Mouse (Mus musculus): ENCODE data around the gene Tpst2. TPM values are rescaled to one million over a fixed set of nuclear protein-coding genes. Genes with fewer than 3 reads are reported as not detected.

Gene Tpst2
- polyA plus RNA-seq, 1 experiment: 37.6 TPM

DNA sequence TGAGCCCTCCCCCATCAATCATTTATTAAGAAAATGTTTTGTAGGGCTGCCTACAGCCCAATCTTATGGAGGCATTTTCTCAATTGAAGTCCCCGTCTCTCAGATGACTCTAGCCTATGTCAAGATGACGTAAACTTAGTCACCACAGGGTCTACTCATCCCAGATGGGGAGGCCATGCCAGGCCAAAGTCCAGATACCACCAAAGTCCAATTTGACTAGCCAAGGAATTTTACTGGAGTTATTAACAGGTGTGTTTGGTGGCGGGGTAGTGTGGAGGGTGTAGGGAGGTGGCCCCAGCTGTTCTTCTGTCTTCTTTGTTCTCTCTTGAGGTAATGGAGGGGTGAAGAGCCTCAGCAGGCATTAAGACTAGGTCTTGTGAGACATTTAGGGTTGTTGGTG is 83.6 kb downstream of the Tpst2 start:
- WGBS: 76% methylated on average over 3 of the region's 3 CpGs
- no peak for TF ChIP-seq POLR2A (IDR thresholded peaks at IDR 0.05; ENCODE audit: low read depth, low read length)
- no peak for TF ChIP-seq CTCF (conservative IDR thresholded peaks at IDR 0.05; ENCODE audit: insufficient read depth, insufficient read length, low read depth, low read length)

DNA sequence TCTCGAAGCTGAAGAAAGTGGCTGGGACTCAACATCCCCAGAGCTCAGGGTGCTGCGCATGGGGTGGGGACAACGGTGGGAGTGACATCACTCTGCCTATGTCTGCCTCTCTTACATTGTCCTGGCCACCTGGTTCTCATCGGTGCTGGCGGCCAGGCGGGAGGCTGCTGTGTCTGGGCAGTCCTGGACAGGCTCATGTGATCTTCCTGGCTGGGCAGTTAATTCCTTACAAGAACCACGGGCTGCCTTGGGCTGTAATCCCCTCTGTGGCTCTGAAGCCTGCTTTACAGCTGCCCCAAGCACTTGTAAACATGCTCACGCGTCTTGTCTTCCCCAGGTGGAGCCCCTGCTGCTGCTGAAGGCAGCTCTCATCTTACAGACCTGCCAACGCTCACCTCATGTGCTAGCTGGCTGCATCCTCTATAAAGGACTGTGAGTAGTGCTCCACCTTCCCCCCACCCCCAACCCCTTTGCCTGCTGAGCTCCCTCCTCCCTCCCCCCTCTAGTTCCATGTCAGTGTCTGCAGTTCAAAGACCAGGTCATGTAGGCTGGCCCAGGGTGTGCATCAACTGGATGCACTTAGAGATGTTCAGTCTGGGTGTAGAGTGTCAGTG is 87.8 kb downstream of the Tpst2 start:
- no peak for TF ChIP-seq CTCF (conservative IDR thresholded peaks at IDR 0.05; ENCODE audit: insufficient read depth, insufficient read length, low read depth, low read length)
- WGBS: 68% methylated on average over 10 of the region's 10 CpGs
- Histone ChIP-seq H3K4me1 (ENCODE audit: control insufficient read depth, insufficient read depth, low read length) (no peaks in the 10 kb centered on the region), H3K4me3 (ENCODE audit: insufficient read depth, low read depth, low read length) (no peak overlapping the region), H3K27ac (ENCODE audit: insufficient read depth, low read depth, low read length) (no peak overlapping the region), H3K36me3 (ENCODE audit: control insufficient read depth, insufficient read depth, low read length) (peaks cover 2% of the 10 kb centered on the region; the same call in 1 of the 2 replicates), H3K27me3 (replicated peaks; ENCODE audit: control insufficient read depth, insufficient read depth, low read length) (no peaks in the 10 kb centered on the region)
- DNase-seq: no peak

More for the DNA sequence above, 83.6 kb downstream of the Tpst2 start:
- H3K4me3 ChIP-seq (ENCODE audit: insufficient read depth, low read depth, low read length): no peak overlapping the region
- no peak overlapping the region for H3K27ac ChIP-seq (ENCODE audit: insufficient read depth, low read depth, low read length)
- H3K36me3 ChIP-seq (ENCODE audit: control insufficient read depth, insufficient read depth, low read length): peaks cover 2% of the 10 kb centered on the region; the same call in 1 of the 2 replicates
- no peaks in the 10 kb centered on the region for H3K4me1 ChIP-seq (ENCODE audit: control insufficient read depth, insufficient read depth, low read length)
- H3K27me3 ChIP-seq (replicated peaks; ENCODE audit: control insufficient read depth, insufficient read depth, low read length): no peaks in the 10 kb centered on the region
- no peak for DNase-seq

Other genes starting within 250 kb of the Tpst2 start
- gene Cryba4, start 24.2 kb upstream of the Tpst2 start, polyA plus RNA-seq (2012; rRNA removed): 0.35 TPM in 1 of 2 replicates, not detected in the other
- gene Crybb1, start 20.9 kb upstream of the Tpst2 start, polyA plus RNA-seq (2012; rRNA removed): 0.14 TPM in 1 of 2 replicates, not detected in the other
- 26.7 and 29.1 TPM in 2 replicates for gene Tfip11, start 49.7 kb downstream of the Tpst2 start, polyA plus RNA-seq (2012; rRNA removed)
- 31.2 and 39.3 TPM in 2 replicates for gene Srrd, start 66.3 kb downstream of the Tpst2 start, polyA plus RNA-seq (2012; rRNA removed)
- gene Hps4, start 66.4 kb downstream of the Tpst2 start, polyA plus RNA-seq (2012; rRNA removed): 43.5 and 54.3 TPM in 2 replicates
- not detected in 2 replicates for gene Gm6583, start 79.3 kb downstream of the Tpst2 start, polyA plus RNA-seq (2012; rRNA removed)
- gene Asphd2, start 118.2 kb downstream of the Tpst2 start, polyA plus RNA-seq (2012; rRNA removed): 0.20 and 0.45 TPM in 2 replicates
- gene Gm6588, start 172.7 kb downstream of the Tpst2 start, polyA plus RNA-seq (2012; rRNA removed): not detected in 2 replicates

Data from kidney, adult 2 months (tissue).